Mouse (Mus musculus) hindbrain, embryonic 16.5 days (tissue): ENCODE data around the gene Gm8300. TPM values are rescaled to one million over a fixed set of nuclear protein-coding genes. Genes with fewer than 3 reads are reported as not detected.
"Not testable (repeated sequence)": the region's sequence is repeated elsewhere in the genome, so short reads cannot be mapped to it uniquely, and the experiment has no call there.

ENCODE experiments used
- ATAC-seq: fragments of 200-750 bp; cut with Nextera tagmentation; 2 replicates; pipeline ENCODE4 v1.8.0; 2017; ENCODE audit warnings: moderate TSS enrichment, moderate library complexity
- H3K27ac ChIP-seq: fragments of 300-500 bp; sonication (generic); 2 replicates; pipeline ENCODE4 v1.5.1; 2014; ENCODE audit warnings: low read depth, mild to moderate bottlenecking, control low read depth, low read length, moderate library complexity
- H3K27me3 ChIP-seq: fragments of 300-500 bp; sonication (generic); replicated peaks from 2 replicates; pipeline ENCODE4 v1.6.1; 2014; ENCODE audit warnings: low read length; ENCODE audit not compliant: control insufficient read depth, insufficient read depth
- H3K36me3 ChIP-seq: fragments of 300-500 bp; sonication (generic); 2 replicates; pipeline ENCODE4 v1.6.1; 2014; ENCODE audit warnings: mild to moderate bottlenecking, low read length, moderate library complexity, mixed read lengths; ENCODE audit not compliant: control insufficient read depth, insufficient read depth
- H3K4me1 ChIP-seq: fragments of 300-500 bp; sonication (generic); 2 replicates; pipeline ENCODE4 v1.6.1; 2014; ENCODE audit warnings: low read depth, low read length; ENCODE audit not compliant: control insufficient read depth, insufficient read depth
- H3K4me2 ChIP-seq: fragments of 300-500 bp; sonication (generic); 2 replicates; pipeline ENCODE4 v1.6.1; 2014; ENCODE audit warnings: mild to moderate bottlenecking, low read length, control low read depth, moderate library complexity
- H3K4me3 ChIP-seq: fragments of 300-500 bp; sonication (generic); 2 replicates; pipeline ENCODE4 v1.5.1; 2014; ENCODE audit warnings: mild to moderate bottlenecking, low read length, control low read depth, moderate library complexity
- H3K9ac ChIP-seq: fragments of 300-500 bp; sonication (generic); 2 replicates; pipeline ENCODE4 v1.6.1; 2014; ENCODE audit warnings: low read depth, mild to moderate bottlenecking, control low read depth, low read length, moderate library complexity
- H3K9me3 ChIP-seq: fragments of 300-500 bp; sonication (generic); 2 replicates; pipeline ENCODE4 v1.6.1; 2014; ENCODE audit warnings: mild to moderate bottlenecking, low read length, moderate library complexity; ENCODE audit not compliant: control insufficient read depth
- WGBS: fragments of 180-500 bp; shearing (Covaris S2); extraction: QIAGEN DNeasy Blood & Tissue Kit; methylation state at CpG from one replicate; pipeline ENCODE4 v1.1.7; 2014; 5-methylcytosine and 5-hydroxymethylcytosine counted together
- polyA plus RNA-seq: library from polyadenylated mRNA; unstranded; fragments of >200 nt; fragmentation: Nextera tagmentation; extraction: Ambion mirVana; gene quantifications from 2 replicates; pipeline ENCODE4 v1.2.1, GENCODE M21; 2015

Gene Gm8300
- polyA plus RNA-seq, 1 experiment from 2014 or later: not detected

DNA sequence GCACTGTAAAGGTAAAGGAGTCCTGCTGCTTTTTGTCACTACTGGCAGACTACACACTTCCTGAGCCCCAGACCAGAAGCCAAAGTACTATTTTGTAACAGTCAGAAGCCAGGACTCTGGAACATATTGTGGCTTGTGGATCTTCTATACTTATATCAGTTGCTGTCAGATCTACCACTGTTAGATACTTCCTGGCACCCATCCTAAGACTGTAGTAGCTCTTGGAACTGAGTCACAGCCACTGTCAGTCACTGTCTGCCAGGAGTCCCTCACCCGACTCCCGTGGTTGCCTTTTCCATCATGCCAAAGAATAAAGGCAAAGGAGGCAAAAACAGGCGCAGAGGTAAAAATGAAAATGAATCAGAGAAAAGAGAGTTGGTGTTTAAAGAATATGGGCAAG, 19.7 kb upstream of the Gm8300 start, which contains the start of gene Gm5788:
Gm5788 (plus strand) TSS at position 301 of the 400 bp plus-strand sequence.
- H3K9ac ChIP-seq, H3K27me3 ChIP-seq, H3K36me3 ChIP-seq, H3K27ac ChIP-seq, H3K9me3 ChIP-seq, H3K4me2 ChIP-seq, H3K4me3 ChIP-seq, ATAC-seq, H3K4me1 ChIP-seq: not testable (repeated sequence)
- WGBS: 74% methylated on average over 3 of the region's 3 CpGs

- H3K4me3 ChIP-seq, H3K9me3 ChIP-seq, H3K36me3 ChIP-seq, ATAC-seq, H3K27ac ChIP-seq, H3K4me2 ChIP-seq, H3K27me3 ChIP-seq, H3K9ac ChIP-seq, H3K4me1 ChIP-seq: not testable (repeated sequence)
- WGBS: 77% methylated on average over 3 of the region's 3 CpGs
These were observed 5.5 kb downstream of the Gm8300 start for GRCm38 (mm10) chr12:87519616-87520015.

DNA sequence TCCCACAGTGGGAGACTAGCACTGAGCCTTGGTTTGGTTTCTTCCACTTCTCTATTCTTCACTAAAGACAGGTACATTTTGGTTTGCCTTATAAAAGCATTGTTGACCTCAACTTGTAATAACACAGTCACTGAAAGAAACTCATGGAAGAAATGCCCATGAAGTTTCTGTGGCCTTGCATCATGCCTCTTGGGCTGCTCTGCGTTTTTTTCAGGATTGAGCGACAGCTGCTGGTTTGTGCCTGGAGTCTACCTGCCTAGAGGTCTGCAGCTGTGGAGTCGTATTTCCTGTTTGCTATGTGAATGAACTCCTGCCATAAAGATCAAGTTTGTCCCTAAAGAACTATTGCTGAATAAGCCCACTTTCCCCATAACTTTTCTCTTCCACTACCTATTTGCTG, 29.8 kb downstream of the Gm8300 start:
- ATAC-seq: no peak
- no peak overlapping the region for H3K4me2 ChIP-seq
- no peaks in the 10 kb centered on the region for H3K4me1 ChIP-seq
- no peak overlapping the region for H3K27ac ChIP-seq
- no peaks in the 10 kb centered on the region for H3K9me3 ChIP-seq
- WGBS: 78% methylated on average over 3 of the region's 3 CpGs
- H3K27me3 ChIP-seq: no peaks in the 10 kb centered on the region
- H3K4me3 ChIP-seq: no peak overlapping the region
- H3K9ac ChIP-seq: no peak overlapping the region
- H3K36me3 ChIP-seq: no peaks in the 10 kb centered on the region

DNA sequence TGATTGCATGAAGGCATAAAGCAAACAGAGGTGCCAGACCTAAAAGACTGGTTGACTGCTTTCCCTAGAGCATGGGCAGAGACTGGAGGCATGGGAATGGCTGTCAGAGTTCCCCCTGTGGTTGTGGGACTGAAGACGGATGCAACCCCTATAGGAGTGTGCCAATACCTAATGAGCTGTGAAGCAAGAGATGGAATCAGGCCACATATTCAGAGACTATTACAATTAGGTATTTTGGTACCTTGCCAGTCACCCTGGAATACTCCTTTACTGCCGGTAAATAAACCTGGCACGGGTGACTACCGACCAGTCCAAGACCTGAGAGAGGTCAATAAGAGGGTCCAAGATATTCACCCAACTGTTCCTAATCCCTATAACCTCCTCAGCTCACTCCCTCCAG, 36.5 kb downstream of the Gm8300 start:
- WGBS: 68% methylated on average over 4 of the region's 4 CpGs
- not testable (repeated sequence) for ATAC-seq, H3K9me3 ChIP-seq, H3K27me3 ChIP-seq, H3K4me3 ChIP-seq, H3K4me1 ChIP-seq, H3K27ac ChIP-seq, H3K36me3 ChIP-seq, H3K9ac ChIP-seq, H3K4me2 ChIP-seq

Other genes starting within 250 kb of the Gm8300 start
- 52.1 and 55.4 TPM in 2 replicates for gene Vipas39, start 248.1 kb upstream of the Gm8300 start, polyA plus RNA-seq
- gene Ahsa1, start 247.8 kb upstream of the Gm8300 start, polyA plus RNA-seq: 213 and 222 TPM in 2 replicates
- 1.1 and 1.4 TPM in 2 replicates for gene Ism2, start 214.6 kb upstream of the Gm8300 start, polyA plus RNA-seq
- gene Sptlc2, start 126.0 kb upstream of the Gm8300 start, polyA plus RNA-seq: 64.8 and 68.5 TPM in 2 replicates
- gene Slirp, start 70.4 kb upstream of the Gm8300 start, polyA plus RNA-seq: 185 and 200 TPM in 2 replicates
- gene Alkbh1, start 70.3 kb upstream of the Gm8300 start, polyA plus RNA-seq: 35.4 and 37.1 TPM in 2 replicates
- 92.7 and 99.0 TPM in 2 replicates for gene Snw1, start 42.0 kb upstream of the Gm8300 start, polyA plus RNA-seq
- not detected in 2 replicates for gene Gm5788, start 19.6 kb upstream of the Gm8300 start, polyA plus RNA-seq
- gene Oog1, start 88.4 kb downstream of the Gm8300 start, polyA plus RNA-seq: not detected in 2 replicates
- gene Gm4027, start 104.6 kb downstream of the Gm8300 start, polyA plus RNA-seq: not detected in 2 replicates
- not detected in 2 replicates for gene Gm16381, start 130.3 kb downstream of the Gm8300 start, polyA plus RNA-seq